Mouse (Mus musculus) hindbrain, embryonic 11.5 days (tissue): ENCODE measurements at regions not wholly inside any gene's neighbourhood (a gene's known extent, or its start where the extent isn't known, plus 50 kb on each side); places are given as distances from the start of the nearest gene placed in this dataset.

Experiments
- ATAC-seq: fragments of 200-750 bp; cut with Nextera tagmentation; 2 replicates; pipeline ENCODE4 v1.8.0; 2017; ENCODE audit warnings: mild to moderate bottlenecking, moderate TSS enrichment, moderate library complexity; ENCODE audit not compliant: low FRiP score
- DNase-seq: peaks from one replicate; pipeline ENCODE4 v3.0.0-alpha.2; 2015; ENCODE audit warnings: low spot score
- H3K27ac ChIP-seq: fragments of 300-500 bp; sonication (generic); 2 replicates; pipeline ENCODE4 v1.5.1; 2014; ENCODE audit warnings: mild to moderate bottlenecking, low read depth, low read length
- H3K27me3 ChIP-seq: fragments of 300-500 bp; sonication (generic); 2 replicates; pipeline ENCODE4 v1.6.1; 2014; ENCODE audit warnings: mild to moderate bottlenecking, low read length, moderate library complexity, mixed read lengths; ENCODE audit not compliant: control insufficient read depth, insufficient read depth
- H3K36me3 ChIP-seq: fragments of 300-500 bp; sonication (generic); 2 replicates; pipeline ENCODE4 v1.6.1; 2014; ENCODE audit warnings: mild to moderate bottlenecking, low read length, moderate library complexity, mixed read lengths; ENCODE audit not compliant: control insufficient read depth, insufficient read depth
- H3K4me1 ChIP-seq: fragments of 300-500 bp; sonication (generic); replicated peaks from 2 replicates; pipeline ENCODE4 v1.6.1; 2014; ENCODE audit warnings: low read length, mixed read lengths; ENCODE audit not compliant: control insufficient read depth, insufficient read depth
- H3K4me2 ChIP-seq: fragments of 300-500 bp; sonication (generic); replicated peaks from 2 replicates; pipeline ENCODE4 v1.6.1; 2014; ENCODE audit warnings: mild to moderate bottlenecking, low read depth, low read length
- H3K4me3 ChIP-seq: fragments of 300-500 bp; sonication (generic); 2 replicates; pipeline ENCODE4 v1.5.1; 2014; ENCODE audit warnings: low read depth, low read length
- H3K9ac ChIP-seq: fragments of 300-500 bp; sonication (generic); 2 replicates; pipeline ENCODE4 v1.6.1; 2014; ENCODE audit warnings: low read depth, low read length
- H3K9me3 ChIP-seq: fragments of 300-500 bp; sonication (generic); 2 replicates; pipeline ENCODE4 v1.6.1; 2016; ENCODE audit warnings: low read length; ENCODE audit not compliant: control insufficient read depth
- WGBS: fragments of 180-500 bp; shearing (Covaris S2); extraction: QIAGEN DNeasy Blood & Tissue Kit; methylation state at CpG from one replicate; pipeline ENCODE4 v1.1.7; 2014; 5-methylcytosine and 5-hydroxymethylcytosine counted together

GRCm38 (mm10) chr17:66223711-66224110 lies 100.4 kb downstream of the Ddx11 start:
- DNase-seq, result no peak
- WGBS, result 73% methylated on average over 13 of the region's 13 CpGs

GRCm38 (mm10) chr17:66224241-66224640 lies 100.9 kb downstream of the Ddx11 start:
- Histone ChIP-seq H3K4me3 (no peak overlapping the region), H3K9me3 (no peaks in the 10 kb centered on the region), H3K27ac (no peak overlapping the region), H3K36me3 (no peaks in the 10 kb centered on the region), H3K9ac (no peak overlapping the region), H3K27me3 (no peaks in the 10 kb centered on the region), H3K4me2 (no peak overlapping the region), H3K4me1 (no peaks in the 10 kb centered on the region)
- ATAC-seq (no peak), DNase-seq (no peak)
- WGBS, result 65% methylated on average over 7 of the region's 7 CpGs

More at GRCm38 (mm10) chr17:66223711-66224110, 100.4 kb downstream of the Ddx11 start:
- no peak overlapping the region for H3K4me2 ChIP-seq
- no peaks in the 10 kb centered on the region for H3K36me3 ChIP-seq
- no peaks in the 10 kb centered on the region for H3K9me3 ChIP-seq
- ATAC-seq, result no peak
- no peak overlapping the region for H3K4me3 ChIP-seq
- H3K27me3 ChIP-seq, result no peaks in the 10 kb centered on the region
- H3K9ac ChIP-seq, result no peak overlapping the region
- no peaks in the 10 kb centered on the region for H3K4me1 ChIP-seq
- H3K27ac ChIP-seq, result no peak overlapping the region

GRCm38 (mm10) chr17:66232391-66232790 lies 109.1 kb downstream of the Ddx11 start:
- ATAC-seq (no peak), DNase-seq (no peak)
- WGBS, result 81% methylated on average over 8 of the region's 8 CpGs
- H3K4me1 ChIP-seq, result no peaks in the 10 kb centered on the region
- H3K4me2 ChIP-seq, result no peak overlapping the region
- no peaks in the 10 kb centered on the region for H3K9me3 ChIP-seq
- H3K36me3 ChIP-seq, result no peaks in the 10 kb centered on the region
- no peak overlapping the region for H3K27ac ChIP-seq
- H3K27me3 ChIP-seq, result no peaks in the 10 kb centered on the region
- no peak overlapping the region for H3K9ac ChIP-seq
- no peak overlapping the region for H3K4me3 ChIP-seq

- Histone ChIP-seq H3K36me3 (no peaks in the 10 kb centered on the region), H3K4me3 (no peak overlapping the region), H3K4me1 (no peaks in the 10 kb centered on the region), H3K9ac (no peak overlapping the region), H3K4me2 (no peak overlapping the region), H3K9me3 (no peaks in the 10 kb centered on the region), H3K27ac (no peak overlapping the region), H3K27me3 (no peaks in the 10 kb centered on the region)
- WGBS, result 56% methylated on average over 17 of the region's 18 CpGs
- ATAC-seq (no peak), DNase-seq (no peak)
These were observed 109.6 kb downstream of the Ddx11 start for GRCm38 (mm10) chr17:66232891-66233421.

GRCm38 (mm10) chr17:66233451-66233951 lies 110.2 kb downstream of the Ddx11 start:
- ATAC-seq (no peak), DNase-seq (no peak)
- WGBS, result 50% methylated on average over 12 of the region's 12 CpGs
- H3K4me3 ChIP-seq, result no peak overlapping the region
- no peaks in the 10 kb centered on the region for H3K9me3 ChIP-seq
- no peaks in the 10 kb centered on the region for H3K27me3 ChIP-seq
- no peak overlapping the region for H3K9ac ChIP-seq
- H3K27ac ChIP-seq, result no peak overlapping the region
- H3K4me1 ChIP-seq, result no peaks in the 10 kb centered on the region
- H3K4me2 ChIP-seq, result no peak overlapping the region
- no peaks in the 10 kb centered on the region for H3K36me3 ChIP-seq

- Histone ChIP-seq H3K4me3 (no peak overlapping the region), H3K27me3 (no peaks in the 10 kb centered on the region), H3K36me3 (no peaks in the 10 kb centered on the region), H3K4me1 (no peaks in the 10 kb centered on the region), H3K9ac (no peak overlapping the region), H3K9me3 (no peaks in the 10 kb centered on the region), H3K27ac (no peak overlapping the region), H3K4me2 (no peak overlapping the region)
- DNase-seq (no peak), ATAC-seq (no peak)
- 80% methylated on average over 19 of the region's 19 CpGs for WGBS
These were observed 111.1 kb downstream of the Ddx11 start for GRCm38 (mm10) chr17:66234432-66234831.

GRCm38 (mm10) chr17:66235096-66235805 lies 111.9 kb downstream of the Ddx11 start:
- ATAC-seq (peak; percentile 88), DNase-seq (peak; percentile 94)
- Histone ChIP-seq H3K36me3 (no peaks in the 10 kb centered on the region), H3K4me1 (no peaks in the 10 kb centered on the region), H3K27me3 (no peaks in the 10 kb centered on the region), H3K9me3 (no peaks in the 10 kb centered on the region), H3K4me3 (no peak overlapping the region), H3K9ac (peak overlapping the region; percentile 37; the same call in 1 of the 2 replicates), H3K27ac (no peak overlapping the region), H3K4me2 (peak overlapping the region; percentile 35)
- 4% methylated on average over 19 of the region's 19 CpGs for whole genome bisulfite sequencing

- Histone ChIP-seq H3K36me3 (no peaks in the 10 kb centered on the region), H3K9me3 (no peaks in the 10 kb centered on the region), H3K9ac (no peak overlapping the region), H3K4me2 (no peak overlapping the region), H3K4me3 (no peak overlapping the region), H3K27ac (no peak overlapping the region), H3K27me3 (no peaks in the 10 kb centered on the region), H3K4me1 (no peaks in the 10 kb centered on the region)
- DNase-seq (no peak), ATAC-seq (no peak)
- 89% methylated on average over 15 of the region's 15 CpGs for WGBS
These were observed 112.6 kb downstream of the Ddx11 start for GRCm38 (mm10) chr17:66235806-66236335.
